Mouse (Mus musculus): Measurements from ENCODE around the gene Olfr670.

- TF ChIP-seq EP300 (IDR thresholded peaks at IDR 0.05; ENCODE audit: insufficient read depth, low read depth, low read length) (no peak), POLR2A (IDR thresholded peaks at IDR 0.05; ENCODE audit: insufficient read depth, low read length) (no peak)
These were observed 39.5 kb upstream of the Olfr670 start, which contains the start of gene Olfr672 for GRCm38 (mm10) chr7:105001929-105002328.

Measured in ES-Bruce4 (cell line).